Mouse (Mus musculus): ENCODE results near the gene Plcl1.

- TF ChIP-seq EP300 (IDR thresholded peaks at IDR 0.05; ENCODE audit: low read depth) (no peak), CTCF (IDR thresholded peaks at IDR 0.05; ENCODE audit: low read depth) (no peak)
Observed at GRCm38 (mm10) chr1:55705173-55705572, 299.5 kb downstream of the Plcl1 start.

Measured in liver, embryonic 14.5 days (tissue).